Mouse (Mus musculus): ENCODE results near the gene Tm9sf2.

GRCm38 (mm10) chr14:122176263-122176798, 69.5 kb downstream of the Tm9sf2 start:
- TF ChIP-seq CTCF (IDR thresholded peaks at IDR 0.05), result no peak
- no peak for TF ChIP-seq EP300 (IDR thresholded peaks at IDR 0.05)
